Mouse (Mus musculus) heart, embryonic 11.5 days (tissue): ENCODE data around the gene Ttc21a. TPM values are rescaled to one million over a fixed set of nuclear protein-coding genes. Genes with fewer than 3 reads are reported as not detected.

Source experiments
- ATAC-seq: fragments of 200-750 bp; cut with Nextera tagmentation; replicated peaks from 2 replicates; pipeline ENCODE4 v1.8.0; 2017; ENCODE audit warnings: moderate library complexity; ENCODE audit not compliant: insufficient number of reproducible peaks, low FRiP score, low TSS enrichment
- H3K27ac ChIP-seq: fragments of 300-500 bp; sonication (generic); 2 replicates; pipeline ENCODE4 v1.5.1; 2014; ENCODE audit warnings: mild to moderate bottlenecking, low read depth, low read length
- H3K27me3 ChIP-seq: fragments of 300-500 bp; sonication (generic); 2 replicates; pipeline ENCODE4 v1.6.1; 2014; ENCODE audit warnings: mild to moderate bottlenecking, low read length, mixed read lengths; ENCODE audit not compliant: control insufficient read depth, insufficient read depth
- H3K36me3 ChIP-seq: fragments of 300-500 bp; sonication (generic); 2 replicates; pipeline ENCODE4 v1.6.1; 2014; ENCODE audit warnings: mild to moderate bottlenecking, low read length, moderate library complexity, mixed read lengths; ENCODE audit not compliant: control insufficient read depth, insufficient read depth
- H3K4me1 ChIP-seq: fragments of 300-500 bp; sonication (generic); 2 replicates; pipeline ENCODE4 v1.6.1; 2014; ENCODE audit warnings: low read length; ENCODE audit not compliant: control insufficient read depth, insufficient read depth
- H3K4me2 ChIP-seq: fragments of 300-500 bp; sonication (generic); 2 replicates; pipeline ENCODE4 v1.6.1; 2014; ENCODE audit warnings: mild to moderate bottlenecking, moderate library complexity
- H3K4me3 ChIP-seq: fragments of 300-500 bp; sonication (generic); 2 replicates; pipeline ENCODE4 v1.5.1; 2014; ENCODE audit warnings: low read depth, low read length
- H3K9ac ChIP-seq: fragments of 300-500 bp; sonication (generic); 2 replicates; pipeline ENCODE4 v1.6.1; 2014; ENCODE audit warnings: mild to moderate bottlenecking, low read depth, low read length, moderate library complexity
- H3K9me3 ChIP-seq: fragments of 300-500 bp; sonication (generic); replicated peaks from 2 replicates; pipeline ENCODE4 v1.6.1; 2016; ENCODE audit warnings: low read length; ENCODE audit not compliant: control insufficient read depth
- WGBS: fragments of 180-500 bp; shearing (Covaris S2); extraction: QIAGEN DNeasy Blood & Tissue Kit; methylation state at CpG from one replicate; pipeline ENCODE4 v1.1.7; 2014; ENCODE audit not compliant: insufficient replicate concordance; 5-methylcytosine and 5-hydroxymethylcytosine counted together
- polyA plus RNA-seq: library from polyadenylated mRNA; unstranded; fragments of >200 nt; fragmentation: Nextera tagmentation; extraction: Ambion mirVana; gene quantifications from 2 replicates; pipeline ENCODE4 v1.2.1, GENCODE M21; 2014

Ttc21a gene
- polyA plus RNA-seq, 1 experiment from 2014 or later, result 0.23 TPM

DNA sequence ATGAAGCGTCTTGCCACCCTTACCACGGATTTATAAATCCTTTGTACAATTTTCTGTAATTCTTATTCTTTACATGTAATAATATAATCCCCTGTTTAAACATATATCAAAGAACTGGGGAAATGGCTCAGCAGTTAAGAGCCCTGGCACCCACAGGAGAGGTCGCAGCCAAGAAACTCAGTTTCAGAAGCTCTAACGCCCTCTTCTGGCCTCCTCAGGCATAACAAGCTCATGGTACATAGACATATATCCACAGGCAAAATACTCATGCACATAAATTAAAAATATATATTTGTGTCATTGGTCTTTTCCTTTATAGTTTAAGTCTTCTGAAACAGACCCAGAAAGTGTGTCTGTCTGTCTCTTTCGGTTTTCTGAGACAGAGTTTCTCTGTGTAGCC is 37.2 kb downstream of the Ttc21a start:
- 78% methylated on average over 5 of the region's 5 CpGs for WGBS
- no peak overlapping the region for H3K4me3 ChIP-seq
- no peak for ATAC-seq
- peaks cover 25% of the 10 kb centered on the region for H3K36me3 ChIP-seq
- H3K27me3 ChIP-seq, result no peaks in the 10 kb centered on the region
- H3K9ac ChIP-seq, result no peak overlapping the region
- no peaks in the 10 kb centered on the region for H3K9me3 ChIP-seq
- H3K27ac ChIP-seq, result no peak overlapping the region
- no peak overlapping the region for H3K4me2 ChIP-seq
- peaks cover 41% of the 10 kb centered on the region for H3K4me1 ChIP-seq

GRCm38 (mm10) chr9:119975286-119975685 is 37.9 kb downstream of the Ttc21a start:
- Histone ChIP-seq H3K36me3 (peaks cover 25% of the 10 kb centered on the region), H3K4me2 (no peak overlapping the region), H3K9ac (no peak overlapping the region), H3K27ac (no peak overlapping the region), H3K4me3 (no peak overlapping the region), H3K27me3 (no peaks in the 10 kb centered on the region), H3K9me3 (no peaks in the 10 kb centered on the region), H3K4me1 (peaks cover 48% of the 10 kb centered on the region)
- WGBS, result 89% methylated on average over 4 of the region's 4 CpGs
- ATAC-seq, result no peak

DNA sequence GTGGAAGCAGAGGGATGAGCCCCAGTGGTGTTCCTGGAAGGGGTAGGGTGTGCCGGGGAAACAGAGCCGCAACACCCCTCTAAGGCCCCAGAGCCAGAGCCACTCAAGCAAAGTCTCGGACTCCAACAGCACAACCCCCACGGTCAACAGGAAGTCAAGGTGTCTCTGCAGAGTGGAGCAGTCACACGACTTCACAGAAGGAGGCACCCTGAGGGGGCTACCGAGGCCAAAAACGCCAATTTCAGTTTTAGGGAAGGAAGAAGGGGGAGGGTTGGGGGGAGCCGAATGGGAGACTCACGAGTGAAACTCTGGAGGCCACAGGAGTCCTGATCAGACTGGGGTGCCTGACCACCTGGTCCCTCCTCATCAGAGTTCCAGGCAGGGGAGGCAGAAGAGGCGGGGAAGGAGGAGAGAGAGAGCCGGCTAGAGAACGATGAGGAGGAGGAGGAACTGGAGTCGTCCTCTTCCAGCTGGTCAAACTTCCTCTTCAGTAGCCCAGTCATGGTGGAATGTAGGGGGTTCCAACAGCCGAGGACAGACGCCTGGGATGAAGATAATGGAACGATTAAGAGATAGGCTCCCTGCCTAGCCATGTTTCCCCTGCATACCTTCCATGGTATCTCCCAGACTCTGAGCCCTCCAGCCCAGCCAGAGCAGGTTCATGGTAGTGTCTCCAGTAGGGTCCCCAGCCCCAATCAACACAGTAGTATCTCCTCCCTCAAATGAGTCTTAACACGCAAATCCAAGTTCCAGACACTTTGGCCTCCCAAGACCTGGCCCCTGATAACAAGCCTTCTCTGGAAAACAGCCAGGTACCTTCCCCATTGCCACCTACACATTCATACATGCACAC is 39.5 kb downstream of the Ttc21a start:
- peak overlapping the region; percentile 20 for H3K4me2 ChIP-seq
- peak overlapping the region; percentile 48; the same call in 1 of the 2 replicates for H3K27ac ChIP-seq
- H3K4me3 ChIP-seq, result no peak overlapping the region
- no peaks in the 10 kb centered on the region for H3K9me3 ChIP-seq
- no peaks in the 10 kb centered on the region for H3K27me3 ChIP-seq
- H3K9ac ChIP-seq, result peak overlapping the region; percentile 40; the same call in 1 of the 2 replicates
- no peak for ATAC-seq
- whole genome bisulfite sequencing, result 20% methylated on average over 17 of the region's 17 CpGs
- peaks cover 55% of the 10 kb centered on the region for H3K4me1 ChIP-seq
- peaks cover 25% of the 10 kb centered on the region for H3K36me3 ChIP-seq

- 22% methylated on average over 5 of the region's 5 CpGs for WGBS
- Histone ChIP-seq H3K27ac (peak overlapping the region; percentile 48), H3K9me3 (no peaks in the 10 kb centered on the region), H3K9ac (peak overlapping the region; percentile 40; the same call in 1 of the 2 replicates), H3K4me3 (no peak overlapping the region), H3K36me3 (peaks cover 18% of the 10 kb centered on the region), H3K4me1 (peaks cover 62% of the 10 kb centered on the region), H3K27me3 (no peaks in the 10 kb centered on the region), H3K4me2 (peak overlapping the region; percentile 20)
- ATAC-seq, result no peak
Observed at GRCm38 (mm10) chr9:119977557-119978060, 40.2 kb downstream of the Ttc21a start.

GRCm38 (mm10) chr9:119978151-119978810 is 40.9 kb downstream of the Ttc21a start:
- peaks cover 14% of the 10 kb centered on the region for H3K36me3 ChIP-seq
- peaks cover 66% of the 10 kb centered on the region for H3K4me1 ChIP-seq
- no peaks in the 10 kb centered on the region for H3K27me3 ChIP-seq
- no peak overlapping the region for H3K4me3 ChIP-seq
- peak overlapping the region; percentile 20 for H3K4me2 ChIP-seq
- H3K9me3 ChIP-seq, result no peaks in the 10 kb centered on the region
- WGBS, result 46% methylated on average over 9 of the region's 9 CpGs
- no peak overlapping the region for H3K9ac ChIP-seq
- H3K27ac ChIP-seq, result peak overlapping the region; percentile 48
- no peak for ATAC-seq

GRCm38 (mm10) chr9:119978811-119979441 is 41.5 kb downstream of the Ttc21a start:
- no peak overlapping the region for H3K4me3 ChIP-seq
- H3K36me3 ChIP-seq, result peaks cover 7% of the 10 kb centered on the region
- H3K27me3 ChIP-seq, result no peaks in the 10 kb centered on the region
- H3K9me3 ChIP-seq, result no peaks in the 10 kb centered on the region
- no peak for ATAC-seq
- peaks cover 66% of the 10 kb centered on the region for H3K4me1 ChIP-seq
- H3K9ac ChIP-seq, result no peak overlapping the region
- H3K27ac ChIP-seq, result no peak overlapping the region
- 78% methylated on average over 6 of the region's 6 CpGs for WGBS
- no peak overlapping the region for H3K4me2 ChIP-seq

- Histone ChIP-seq H3K4me3 (no peak overlapping the region), H3K4me1 (peaks cover 74% of the 10 kb centered on the region), H3K27ac (no peak overlapping the region), H3K27me3 (no peaks in the 10 kb centered on the region), H3K4me2 (no peak overlapping the region), H3K9me3 (no peaks in the 10 kb centered on the region), H3K36me3 (peaks cover 5% of the 10 kb centered on the region; the same call in 1 of the 2 replicates), H3K9ac (no peak overlapping the region)
- 47% methylated on average over 2 of the region's 2 CpGs for WGBS
- ATAC-seq, result no peak
Observed at GRCm38 (mm10) chr9:119979749-119980148, 42.3 kb downstream of the Ttc21a start.

DNA sequence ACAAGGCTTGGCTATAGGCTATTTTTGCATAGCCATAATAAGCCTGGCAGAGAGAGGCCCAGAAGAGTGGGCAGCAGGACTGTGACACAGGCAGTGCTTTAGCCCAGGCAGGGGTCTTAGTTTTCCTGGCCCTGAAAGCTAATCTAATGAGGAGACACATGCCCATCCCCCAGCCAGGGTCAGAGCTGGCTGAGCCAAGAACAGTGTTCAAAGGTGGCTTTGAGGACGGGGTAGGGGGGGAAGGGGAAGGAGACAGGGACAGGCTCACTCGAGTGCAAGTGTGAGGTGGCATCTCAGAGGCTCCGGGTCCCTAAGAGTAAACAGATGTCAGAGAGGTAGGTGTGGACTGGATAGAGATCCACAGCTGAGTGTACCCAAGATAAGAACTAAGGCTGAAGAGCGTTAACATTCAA is 43.4 kb downstream of the Ttc21a start:
- H3K36me3 ChIP-seq, result no peaks in the 10 kb centered on the region
- peak overlapping the region; percentile 95 for H3K4me2 ChIP-seq
- 3% methylated on average over 4 of the region's 4 CpGs for WGBS
- H3K4me1 ChIP-seq, result peaks cover 76% of the 10 kb centered on the region
- H3K9ac ChIP-seq, result peak overlapping the region; percentile 66
- ATAC-seq, result 0 out of 2 replicates have a peak, but pooled peaks have one; percentile 0
- H3K4me3 ChIP-seq, result peak overlapping the region; percentile 75
- H3K9me3 ChIP-seq, result no peaks in the 10 kb centered on the region
- no peaks in the 10 kb centered on the region for H3K27me3 ChIP-seq
- H3K27ac ChIP-seq, result peak overlapping the region; percentile 98
